Mouse (Mus musculus): ENCODE results near the gene Tfb2m.

Tfb2m gene

GRCm38 (mm10) chr1:179506530-179507315 lies 39.3 kb downstream of the Tfb2m start:
- ATAC-seq (ENCODE audit: low TSS enrichment): no peak

DNA sequence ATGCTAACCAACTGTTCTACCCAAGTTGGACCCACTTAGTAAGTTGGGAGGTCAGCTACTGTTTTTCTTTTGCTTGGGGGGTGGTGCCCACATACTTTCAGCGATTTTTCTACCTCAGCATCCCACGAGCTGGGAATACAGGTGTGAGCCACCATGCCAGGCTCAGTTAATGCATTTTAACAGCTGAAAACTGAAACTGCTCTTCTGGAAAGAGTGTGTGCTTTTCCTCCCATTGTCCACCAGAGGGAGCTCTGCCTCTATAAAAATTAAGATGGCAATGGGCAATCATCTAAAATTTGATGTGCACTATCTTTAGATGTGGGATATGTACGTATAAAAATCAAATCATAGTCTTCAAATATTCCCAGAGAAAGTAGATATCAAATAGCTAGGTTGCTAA lies 43.5 kb downstream of the Tfb2m start:
- peak; percentile 55; the same call in 1 of the 2 replicates for ATAC-seq (ENCODE audit: low TSS enrichment)

GRCm38 (mm10) chr1:179499257-179499656 lies 46.8 kb downstream of the Tfb2m start:
- ATAC-seq (ENCODE audit: low TSS enrichment): no peak

DNA sequence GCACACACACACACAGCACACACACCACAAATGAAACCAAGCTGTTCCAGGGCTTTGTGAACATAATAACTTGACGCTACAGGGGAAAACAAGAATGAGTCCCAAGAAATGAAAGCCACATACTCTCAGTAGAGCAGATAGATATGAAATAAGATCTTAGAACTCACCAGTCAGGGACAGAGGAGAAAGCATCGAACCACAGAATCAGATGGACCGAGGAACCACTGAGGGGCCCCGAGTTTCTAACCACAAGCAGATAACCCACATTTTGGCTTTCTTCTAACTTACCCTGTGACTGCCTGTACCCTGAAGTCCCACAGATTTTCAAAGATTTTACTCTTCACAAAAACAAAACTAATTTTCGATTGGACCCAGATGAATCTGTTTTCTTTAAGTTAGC lies 53.2 kb downstream of the Tfb2m start:
- ATAC-seq (ENCODE audit: low TSS enrichment): no peak

GRCm38 (mm10) chr1:179488520-179488919 lies 57.5 kb downstream of the Tfb2m start:
- ATAC-seq (ENCODE audit: low TSS enrichment): no peak

- no peak for ATAC-seq (ENCODE audit: low TSS enrichment)
These were observed 58.1 kb downstream of the Tfb2m start for GRCm38 (mm10) chr1:179487990-179488389.

DNA sequence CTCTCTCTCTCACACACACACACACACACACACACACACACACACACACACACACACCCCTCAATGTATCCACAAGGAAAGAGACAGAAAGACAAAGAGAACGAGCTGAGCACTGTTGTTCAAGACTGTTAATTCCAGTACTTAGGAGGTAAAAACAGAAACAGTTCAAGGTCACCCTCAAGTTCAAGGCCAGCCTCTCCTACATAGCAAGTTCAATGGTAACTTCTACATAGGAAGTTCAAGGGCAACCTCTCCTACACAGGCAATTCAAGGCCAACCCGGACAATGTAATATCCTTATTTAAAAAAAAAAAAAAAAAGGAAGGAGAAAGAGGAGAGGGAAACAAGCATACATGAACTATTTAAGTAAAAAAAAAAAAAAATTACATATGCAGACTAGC lies 58.8 kb downstream of the Tfb2m start:
- no peak for ATAC-seq (ENCODE audit: low TSS enrichment)

- ATAC-seq (ENCODE audit: low TSS enrichment): no peak
These were observed 60.1 kb downstream of the Tfb2m start for GRCm38 (mm10) chr1:179485784-179486540.

DNA sequence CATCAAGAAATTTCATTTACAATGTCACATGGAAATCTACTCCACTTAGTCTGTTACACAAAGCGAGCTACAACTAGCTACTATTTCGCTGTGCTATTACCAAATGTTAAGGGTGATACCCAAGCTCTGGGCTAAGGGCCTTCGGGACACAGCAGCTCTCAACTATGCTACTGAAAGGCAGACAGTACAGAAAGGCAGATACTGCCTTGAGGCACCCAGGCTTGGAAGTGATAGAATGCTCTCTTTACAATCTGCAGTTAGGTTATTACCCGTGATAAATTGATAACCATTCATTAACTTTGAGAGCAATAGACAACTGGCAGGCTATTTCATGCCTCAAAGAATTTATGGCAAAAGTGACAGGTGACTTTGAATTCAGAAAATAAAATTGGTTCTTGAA lies 65.2 kb downstream of the Tfb2m start:
- no peak for ATAC-seq (ENCODE audit: low TSS enrichment)
